Mouse (Mus musculus): ENCODE data around the gene S1pr3. TPM values are rescaled to one million over a fixed set of nuclear protein-coding genes. Genes with fewer than 3 reads are reported as not detected.

S1pr3 gene
- total RNA-seq, 2 experiments from 2014 or later: 4.1 to 4.5 TPM

GRCm38 (mm10) chr13:51434460-51434859 is 26.0 kb downstream of the S1pr3 start:
- intact Hi-C loops (cut with DNase I): loop anchor here (10.0 kb wide), 1 partner anchor 180 kb away; no protein-coding TSS in a partner anchor
- DNase-seq: no peak

- no peak for DNase-seq
- intact Hi-C loops (cut with DNase I): loop anchor here (10.0 kb wide), 1 partner anchor 180 kb away; no protein-coding TSS in a partner anchor
Observed at GRCm38 (mm10) chr13:51435146-51435545, 26.7 kb downstream of the S1pr3 start.

- intact Hi-C loops (cut with DNase I): loop anchor here (10.0 kb wide), 1 partner anchor 177 kb away; no protein-coding TSS in a partner anchor
- no peak for DNase-seq
Observed at GRCm38 (mm10) chr13:51437105-51438085, 29.0 kb downstream of the S1pr3 start.

- intact Hi-C loops (cut with DNase I): no loop called here
- DNase-seq: no peak
Observed at GRCm38 (mm10) chr13:51442922-51443321, 34.5 kb downstream of the S1pr3 start.

GRCm38 (mm10) chr13:51446550-51446949 is 38.1 kb downstream of the S1pr3 start:
- intact Hi-C loops (cut with DNase I): no loop called here
- DNase-seq: no peak

- intact Hi-C loops (cut with DNase I): no loop called here
- no peak for DNase-seq
Observed at GRCm38 (mm10) chr13:51456190-51456878, 47.9 kb downstream of the S1pr3 start.

- no peak for DNase-seq
- intact Hi-C loops (cut with DNase I): no loop called here
Observed at GRCm38 (mm10) chr13:51464294-51464693, 55.9 kb downstream of the S1pr3 start.

GRCm38 (mm10) chr13:51466117-51466841 is 57.8 kb downstream of the S1pr3 start:
- intact Hi-C loops (cut with DNase I): no loop called here

GRCm38 (mm10) chr13:51468697-51469250 is 60.3 kb downstream of the S1pr3 start:
- intact Hi-C loops (cut with DNase I): no loop called here
- DNase-seq: no peak

More at GRCm38 (mm10) chr13:51466117-51466841, 57.8 kb downstream of the S1pr3 start:
- no peak for DNase-seq

Other genes with a start within 250 kb of the S1pr3 start
- under 1 TPM; 0.17 to 0.31 TPM for gene Nxnl2, start 237.6 kb upstream of the S1pr3 start, total RNA-seq (2021)
- gene Shc3, start 160.8 kb downstream of the S1pr3 start, total RNA-seq (2021): 1 to 10 TPM in 1 of 2 experiments, under 1 TPM in 1; 0.69 to 1.2 TPM
- gene Cks2, start 236.6 kb downstream of the S1pr3 start, total RNA-seq (2021): 1 to 10 TPM in 1 of 2 experiments, under 1 TPM in 1; 0.99 to 1.9 TPM
- gene Secisbp2, start 243.1 kb downstream of the S1pr3 start, total RNA-seq (2021): 1 to 10 TPM; 8.4 to 8.9 TPM